Mouse (Mus musculus) C2C12 (cell line): ENCODE results near the gene Dlgap1. TPM values are rescaled to one million over a fixed set of nuclear protein-coding genes. Genes with fewer than 3 reads are reported as not detected.

Experiments used
- H3K27me3 ChIP-seq: one replicate; pipeline ENCODE4 v1.6.1; 2011; ENCODE audit not compliant: control insufficient read depth, insufficient read depth, insufficient read length
- H3K36me3 ChIP-seq: one replicate; pipeline ENCODE4 v1.6.1; 2011; ENCODE audit not compliant: control insufficient read depth, insufficient read depth
- H3K4me3 ChIP-seq: one replicate; pipeline ENCODE4 v1.5.1; 2011; ENCODE audit warnings: mild to moderate bottlenecking, control low read depth; ENCODE audit not compliant: poor library complexity, insufficient read depth, severe bottlenecking
- H3K79me2 ChIP-seq: one replicate; pipeline ENCODE4 v1.6.1; 2011; ENCODE audit not compliant: control insufficient read depth, insufficient read depth
- H3K79me3 ChIP-seq: one replicate; pipeline ENCODE4 v1.6.1; 2011; ENCODE audit warnings: low read depth, control low read depth
- H3ac ChIP-seq: one replicate; pipeline ENCODE3; 2011; ENCODE audit warnings: low read depth; ENCODE audit not compliant: control insufficient read depth, insufficient read length
- CEBPB ChIP-seq: IDR thresholded peaks from one replicate; pipeline ENCODE4 v1.6.1; 2011; ENCODE audit warnings: low read depth, mild to moderate bottlenecking, control low read depth, moderate library complexity
- CTCF ChIP-seq: IDR thresholded peaks from one replicate; pipeline ENCODE4 v1.5.1; 2011; ENCODE audit not compliant: control insufficient read depth, insufficient read depth, insufficient read length
- FOSL1 ChIP-seq: IDR thresholded peaks from one replicate; pipeline ENCODE4 v1.8.0; 2011; ENCODE audit warnings: mild to moderate bottlenecking, low read length; ENCODE audit not compliant: poor library complexity, insufficient read depth, severe bottlenecking
- MAX ChIP-seq: IDR thresholded peaks from one replicate; pipeline ENCODE4 v1.6.1; 2011; ENCODE audit warnings: mild to moderate bottlenecking, control low read depth
- MYOD1 ChIP-seq: IDR thresholded peaks from one replicate; pipeline ENCODE4 v1.6.1; 2011; ENCODE audit warnings: low read depth; ENCODE audit not compliant: control insufficient read depth, insufficient read length
- MYOG ChIP-seq: IDR thresholded peaks from one replicate; pipeline ENCODE4 v1.6.1; 2011; ENCODE audit not compliant: control insufficient read depth, insufficient read length; ENCODE audit errors: extremely low read depth
- USF1 ChIP-seq: IDR thresholded peaks from one replicate; pipeline ENCODE4 v1.6.1; 2011; ENCODE audit warnings: low read depth, mild to moderate bottlenecking, control low read depth, moderate library complexity
- polyA plus RNA-seq: library from polyadenylated mRNA; unstranded; fragments of >200 nt; fragmentation: generic; extraction: Trizol; gene quantifications from one replicate; pipeline ENCODE4 v1.2.1, GENCODE M21; 2012; ENCODE audit warnings: missing spikeins

Gene Dlgap1
- polyA plus RNA-seq, 1 experiment: 0.22 TPM

- peak overlapping the region; percentile 92 for H3ac ChIP-seq
- H3K27me3 ChIP-seq: no peaks in the 10 kb centered on the region
- H3K36me3 ChIP-seq: peaks cover 10% of the 10 kb centered on the region
- no peak for TF ChIP-seq MYOD1
- peak; percentile 68 for TF ChIP-seq CEBPB
- TF ChIP-seq USF1: no peak
- TF ChIP-seq FOSL1: no peak
- TF ChIP-seq CTCF: no peak
- no peak for TF ChIP-seq MYOG
- TF ChIP-seq MAX: peak; percentile 57
- H3K79me3 ChIP-seq: peaks cover 51% of the 10 kb centered on the region
- peaks cover 65% of the 10 kb centered on the region for H3K79me2 ChIP-seq
- peak overlapping the region; percentile 79 for H3K4me3 ChIP-seq
Measured at GRCm38 (mm10) chr17:70850996-70851991, 882.4 kb downstream of the Dlgap1 start.

GRCm38 (mm10) chr17:70852011-70852685, 883.3 kb downstream of the Dlgap1 start:
- peaks cover 42% of the 10 kb centered on the region for H3K79me3 ChIP-seq

GRCm38 (mm10) chr17:70852686-70853386, 884.0 kb downstream of the Dlgap1 start:
- Histone ChIP-seq H3K79me2 (peaks cover 50% of the 10 kb centered on the region), H3K36me3 (peaks cover 11% of the 10 kb centered on the region), H3ac (peak overlapping the region; percentile 53), H3K79me3 (peaks cover 35% of the 10 kb centered on the region), H3K27me3 (no peaks in the 10 kb centered on the region), H3K4me3 (peak overlapping the region; percentile 79)
- no peak for TF ChIP-seq CEBPB
- TF ChIP-seq USF1: no peak
- TF ChIP-seq MAX: peak; percentile 83

More at GRCm38 (mm10) chr17:70852011-70852685, 883.3 kb downstream of the Dlgap1 start:
- Histone ChIP-seq H3K4me3 (peak overlapping the region; percentile 79), H3K36me3 (peaks cover 8% of the 10 kb centered on the region), H3ac (peak overlapping the region; percentile 68), H3K27me3 (no peaks in the 10 kb centered on the region), H3K79me2 (peaks cover 57% of the 10 kb centered on the region)
- TF ChIP-seq MAX: peak; percentile 13
- TF ChIP-seq CEBPB: no peak
- peak; percentile 8 for TF ChIP-seq USF1

DNA sequence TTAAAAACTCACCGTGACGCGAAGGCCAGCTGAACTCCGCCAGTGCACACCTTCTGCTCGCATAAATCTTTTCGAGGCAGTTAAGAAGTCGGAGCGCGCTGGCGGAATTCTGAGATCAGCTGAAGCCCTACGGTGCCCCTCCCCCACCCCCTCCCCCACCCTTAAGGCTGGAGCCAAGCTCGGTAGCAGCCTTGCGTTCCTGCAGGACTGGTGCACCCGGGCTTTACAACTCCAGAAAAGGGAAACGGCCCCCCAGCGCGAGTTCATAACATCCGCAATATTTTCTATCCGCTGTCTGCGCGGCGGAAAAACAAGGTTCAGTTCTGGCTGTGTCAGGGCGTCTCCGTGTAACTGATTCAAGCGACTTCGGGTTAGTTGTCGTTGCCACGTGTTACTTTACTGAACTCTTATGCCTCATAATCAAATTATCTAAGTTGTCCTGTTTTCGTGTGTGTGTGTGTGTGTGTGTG, 884.6 kb downstream of the Dlgap1 start, which contains the start of gene Tgif1:
Gene Tgif1, minus strand, starts transcription at position 111 of the 470 bp plus-strand sequence.
- peak within 1 kb of the TSS; percentile 65 for H3ac ChIP-seq
- H3K27me3 ChIP-seq: no peaks in the 10 kb centered on the region
- H3K4me3 ChIP-seq: peak within 1 kb of the TSS; percentile 79
- peaks cover 43% of the 10 kb centered on the region for H3K79me2 ChIP-seq
- peaks cover 11% of the 10 kb centered on the region for H3K36me3 ChIP-seq
- H3K79me3 ChIP-seq: peaks cover 29% of the 10 kb centered on the region
- TF ChIP-seq CEBPB (no peak), MYOG (no peak), CTCF (no peak), MYOD1 (no peak), USF1 (no peak), MAX (no peak), FOSL1 (no peak)

DNA sequence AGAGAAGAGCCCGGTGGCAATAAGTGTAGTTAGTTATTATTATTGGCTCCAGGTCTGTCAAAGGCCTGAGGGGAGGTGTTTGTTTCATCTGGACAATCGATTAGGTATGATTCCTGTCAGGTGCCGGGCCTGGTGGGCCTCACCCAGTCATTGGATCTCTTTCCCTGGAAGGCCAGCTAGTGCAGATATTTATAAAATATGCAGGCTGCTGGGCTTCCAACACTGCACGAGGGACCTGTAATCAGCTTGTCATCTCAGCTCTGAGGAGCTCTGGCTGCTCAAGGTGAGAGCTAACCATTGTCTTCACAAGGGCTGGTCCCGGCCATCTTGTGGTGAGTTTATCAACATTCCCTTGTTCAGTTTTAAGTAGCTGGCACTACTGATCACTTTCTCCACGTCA, 885.1 kb downstream of the Dlgap1 start:
- peak overlapping the region; percentile 39 for H3ac ChIP-seq
- H3K4me3 ChIP-seq: peak overlapping the region; percentile 79
- peaks cover 38% of the 10 kb centered on the region for H3K79me2 ChIP-seq
- H3K27me3 ChIP-seq: no peaks in the 10 kb centered on the region
- TF ChIP-seq FOSL1 (no peak), CTCF (no peak), USF1 (no peak), CEBPB (no peak), MAX (no peak), MYOD1 (no peak), MYOG (no peak)
- H3K36me3 ChIP-seq: peaks cover 11% of the 10 kb centered on the region
- H3K79me3 ChIP-seq: peaks cover 23% of the 10 kb centered on the region
